Mouse (Mus musculus) embryo, embryonic 11 days (tissue): ENCODE measurements around the gene Cdc42se1.
A peak's percentile ranks its signal among the peaks of the same experiment; 100 is the strongest.
"Not testable (repeated sequence)": the region's sequence is repeated elsewhere in the genome, so short reads cannot be mapped to it uniquely, and the experiment has no call there.

Experiments
- DNase-seq: peaks from one replicate; pipeline ENCODE4 v3.0.0-alpha.2; 2015

Cdc42se1 gene

DNA sequence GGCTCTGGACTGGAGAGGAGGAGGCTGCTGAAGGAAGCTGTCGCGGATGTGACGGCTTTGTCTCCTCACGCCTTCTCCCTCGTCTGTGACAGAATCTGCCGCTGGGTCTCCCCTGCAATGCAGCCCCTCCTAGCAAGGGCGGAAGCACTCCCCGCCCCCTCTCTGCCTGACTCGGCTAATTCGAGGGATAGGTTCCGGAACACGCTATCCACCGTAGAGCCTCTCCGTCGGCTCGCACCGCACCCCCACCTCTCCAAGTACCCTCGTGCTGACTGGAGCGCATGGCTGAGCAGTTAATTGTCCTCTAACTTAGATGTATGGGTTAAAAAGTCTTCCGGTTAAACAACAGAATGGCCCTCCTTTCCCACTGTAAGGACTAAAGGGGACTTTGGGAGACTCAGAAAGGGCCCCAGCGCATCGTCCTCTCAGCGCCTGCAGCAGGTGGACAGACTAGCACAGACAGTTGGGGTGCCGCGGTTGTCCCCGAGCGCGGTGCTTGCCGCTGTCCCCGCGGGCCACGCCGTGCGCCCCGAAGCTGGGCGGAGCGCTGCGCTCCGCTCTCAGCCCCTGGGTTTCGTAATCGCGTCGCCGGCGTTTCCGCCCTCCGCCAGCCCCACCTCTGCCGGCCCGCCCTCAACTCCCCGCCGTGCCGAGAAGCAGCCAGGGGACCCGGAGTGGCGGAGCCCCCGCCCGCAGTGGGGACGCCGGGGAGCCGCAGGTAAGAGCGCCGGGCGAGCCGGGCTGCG is at the start of gene Cdc42se1:
Gene Cdc42se1, plus strand, starts transcription at position 585 of the 746 bp plus-strand sequence.
- peak; percentile 94 for DNase-seq

DNA sequence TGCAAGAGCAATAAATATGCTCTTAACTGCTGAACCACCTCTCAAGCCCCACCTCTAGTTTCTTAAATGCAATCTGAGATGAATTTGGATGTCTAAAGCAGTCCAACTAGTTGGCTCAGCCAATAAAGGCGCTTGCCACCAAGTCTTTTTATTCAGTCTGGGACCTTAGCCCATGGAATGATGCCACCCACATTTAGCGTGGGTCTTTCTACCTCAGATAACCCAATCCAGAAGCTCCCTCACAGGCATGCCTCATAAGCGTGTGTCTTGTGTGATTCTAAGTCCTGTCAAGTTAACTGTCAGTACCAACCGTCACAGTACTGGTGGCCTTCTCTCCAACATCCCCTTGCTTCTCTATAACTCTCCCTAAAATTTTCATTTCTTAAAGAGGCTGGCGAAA is 49.6 kb upstream of the Cdc42se1 start:
- no peak for DNase-seq

DNA sequence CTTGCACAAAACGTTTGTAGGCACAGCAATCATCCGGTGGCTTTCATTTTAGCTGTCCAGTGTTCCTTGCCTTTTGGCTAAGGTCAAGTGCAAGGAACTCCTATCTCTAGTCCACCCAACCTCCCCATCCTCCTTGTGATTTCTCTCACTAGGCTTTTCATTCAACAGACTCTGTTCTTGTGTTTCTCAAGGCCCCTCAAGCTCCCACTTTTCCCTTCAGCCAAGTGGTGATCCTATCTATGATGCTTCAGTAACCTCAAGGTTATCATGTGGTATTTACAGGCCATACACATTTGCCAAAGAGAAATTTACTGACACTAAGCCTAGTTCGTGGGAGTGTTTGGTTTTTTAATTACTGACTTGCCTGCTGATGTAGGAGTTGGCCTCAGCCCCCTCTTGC is 48.6 kb upstream of the Cdc42se1 start:
- no peak for DNase-seq

DNA sequence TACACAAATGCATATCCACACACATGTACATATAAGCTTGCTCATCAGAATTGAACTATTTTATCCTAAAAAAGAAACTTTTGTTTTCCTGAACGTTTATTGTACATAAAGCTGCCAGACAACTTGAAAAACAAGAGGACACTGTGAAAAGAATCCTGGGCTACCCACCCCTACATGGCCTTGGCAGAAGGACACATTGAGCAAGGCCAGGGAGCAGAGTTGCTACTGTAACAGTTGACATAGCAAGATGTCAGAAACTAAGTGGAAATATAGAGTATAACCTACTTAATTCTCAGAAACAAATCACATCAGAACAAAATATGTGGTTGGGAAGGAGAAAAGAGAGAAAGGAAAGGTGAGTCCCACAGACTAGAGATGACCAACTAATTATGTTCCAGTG is 46.7 kb upstream of the Cdc42se1 start:
- DNase-seq, result no peak

DNA sequence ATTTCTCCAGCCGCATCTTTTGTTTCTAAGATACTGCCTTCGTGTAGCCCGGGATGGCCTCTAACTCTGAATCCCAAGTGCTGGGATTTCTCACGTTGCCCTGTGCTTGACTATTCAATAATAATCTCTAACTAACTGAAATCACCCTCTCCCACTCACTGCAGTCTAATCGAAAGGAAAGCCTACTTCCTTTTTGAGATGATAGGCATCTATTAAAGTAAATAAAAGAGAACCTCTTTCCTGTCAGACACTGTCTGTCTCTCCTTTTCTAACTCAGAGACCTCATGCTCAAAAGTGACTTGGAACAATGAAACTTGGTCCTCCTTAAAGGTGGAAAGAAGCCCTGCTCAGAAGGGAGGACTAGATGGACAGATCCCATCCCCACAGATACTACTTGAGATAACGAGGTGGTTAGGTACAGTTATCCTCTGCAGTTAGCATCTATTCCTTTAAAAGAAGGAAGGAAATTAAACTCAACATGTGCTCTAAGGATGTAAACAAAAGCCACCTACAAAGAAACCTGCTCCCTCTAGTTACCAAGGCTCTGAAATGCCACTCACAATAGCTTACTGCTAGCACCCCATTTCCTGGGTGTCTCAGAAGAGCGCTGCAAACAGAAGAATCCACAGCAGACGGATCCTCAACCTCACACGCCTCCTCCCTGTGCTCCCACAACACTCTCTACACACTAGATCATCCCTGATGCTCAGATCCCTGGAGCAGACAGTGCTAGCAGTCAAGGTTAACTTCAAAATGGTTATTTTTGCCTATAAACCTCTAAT is 43.5 kb upstream of the Cdc42se1 start:
- no peak for DNase-seq

DNA sequence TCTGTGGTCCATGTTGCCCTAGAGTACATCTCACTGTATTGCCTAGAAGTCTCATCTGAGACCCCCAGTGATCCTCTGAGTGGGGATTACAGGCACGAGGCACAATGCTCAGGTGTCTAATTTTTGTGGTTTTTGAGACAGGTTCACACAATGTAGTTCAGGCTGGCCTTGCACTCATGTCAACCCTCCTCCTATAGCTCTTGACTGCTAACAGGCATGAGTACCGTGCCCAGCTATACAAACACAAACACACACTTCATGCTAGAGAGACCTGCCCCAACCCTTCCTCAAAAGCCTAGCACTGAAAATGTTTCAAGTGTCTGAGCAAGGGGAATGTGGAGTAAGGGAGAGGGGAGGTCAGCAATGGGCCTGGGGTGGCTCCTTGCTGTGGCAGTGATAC is 42.4 kb upstream of the Cdc42se1 start:
- no peak for DNase-seq

DNA sequence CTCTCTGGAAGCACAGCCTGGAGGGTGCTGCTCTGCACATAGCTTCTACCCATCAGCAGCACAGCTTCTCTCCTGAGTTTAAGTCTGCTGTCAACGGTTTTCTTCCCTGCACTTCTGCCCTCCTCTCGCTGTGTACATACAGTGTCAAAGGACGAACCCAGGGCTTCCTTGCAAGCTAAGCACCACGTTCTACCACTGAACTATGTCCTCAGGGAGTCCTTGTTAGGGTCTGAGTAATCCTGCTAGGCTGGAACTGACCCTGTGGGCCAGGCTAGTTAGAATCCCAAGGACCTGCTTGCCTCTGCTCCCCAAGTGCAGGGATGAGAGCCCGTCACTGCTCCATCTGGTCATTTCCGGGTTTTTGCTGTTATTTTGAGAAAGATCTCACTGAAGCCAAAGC is 41.6 kb upstream of the Cdc42se1 start:
- no peak for DNase-seq

DNA sequence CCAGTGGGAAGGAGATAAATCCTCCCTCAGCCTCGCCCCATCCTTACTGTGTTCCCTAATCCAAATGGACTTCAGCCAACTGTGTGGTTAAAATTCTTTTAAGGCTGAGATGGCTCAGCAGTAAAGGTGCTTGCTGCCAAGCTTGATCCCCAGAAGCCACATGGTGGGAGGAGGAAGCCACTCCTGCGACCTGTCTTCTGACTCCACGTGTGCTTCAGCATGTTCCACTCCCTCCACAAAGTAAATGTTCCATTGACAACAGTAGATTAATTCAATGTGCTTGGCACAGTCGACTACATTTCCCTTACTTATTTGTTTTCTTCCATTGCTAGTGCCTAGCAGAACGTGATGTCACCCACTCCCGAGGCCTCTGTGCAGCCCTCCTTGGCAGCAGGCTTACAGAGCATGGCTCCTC is 33.8 kb upstream of the Cdc42se1 start:
- DNase-seq, result no peak

DNA sequence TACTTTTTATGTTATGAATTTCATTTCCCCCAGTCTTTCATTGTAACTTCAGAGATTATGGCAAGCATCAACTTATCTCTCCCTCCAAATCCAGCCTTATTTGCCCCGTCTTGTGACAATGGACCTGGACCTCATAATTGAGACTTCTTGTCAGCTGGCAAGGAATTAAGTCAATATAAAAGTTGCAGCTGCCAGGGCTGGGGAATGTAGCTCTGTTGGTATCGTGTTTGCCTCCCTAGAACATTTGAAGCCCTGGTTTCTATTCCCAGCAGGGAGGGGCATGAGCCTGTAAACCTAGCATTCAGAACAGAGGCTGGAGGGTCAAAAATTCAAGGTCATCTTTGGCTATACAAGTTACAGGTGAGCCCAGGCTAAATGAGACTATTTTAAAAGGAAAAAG is 32.8 kb upstream of the Cdc42se1 start:
- no peak for DNase-seq

DNA sequence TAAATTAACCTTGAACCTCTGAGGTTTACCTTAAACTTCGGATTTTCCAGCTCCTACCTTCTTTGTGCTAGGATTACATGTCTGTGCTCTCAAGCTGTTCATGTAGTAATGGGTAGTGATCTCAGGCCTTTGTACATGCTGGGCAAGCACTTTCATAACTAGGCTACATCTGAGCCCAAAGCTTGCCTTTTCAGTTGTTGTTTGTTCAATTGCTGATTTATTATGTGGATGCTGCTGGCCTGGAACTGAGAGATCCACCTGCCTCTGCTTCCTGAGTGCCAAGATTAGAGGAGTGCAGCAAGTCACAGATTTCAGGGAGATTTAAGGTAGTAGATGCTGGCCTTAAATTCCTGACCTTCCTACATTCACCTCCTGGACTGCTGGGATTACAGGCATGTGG is 29.4 kb upstream of the Cdc42se1 start:
- DNase-seq, result no peak

DNA sequence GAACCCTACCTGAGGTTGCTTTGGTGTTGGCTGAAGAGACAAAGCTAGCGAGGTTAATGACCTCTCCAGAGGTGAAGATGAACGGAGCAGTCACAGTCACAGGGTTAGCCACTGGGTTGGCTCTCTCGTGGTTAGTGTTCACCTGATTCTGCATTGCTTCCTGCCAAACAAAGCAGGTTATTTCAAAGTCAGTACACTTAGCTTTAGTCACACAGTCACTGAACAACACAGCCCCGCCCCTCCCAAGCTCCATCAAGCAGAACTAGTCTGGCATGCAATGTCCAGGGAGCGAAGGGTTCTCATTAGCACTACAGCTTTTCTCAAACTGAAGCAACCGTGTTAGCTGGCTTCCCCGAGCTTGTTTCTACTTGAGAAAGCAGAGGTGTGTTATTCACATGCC is 28.4 kb upstream of the Cdc42se1 start:
- no peak for DNase-seq

DNA sequence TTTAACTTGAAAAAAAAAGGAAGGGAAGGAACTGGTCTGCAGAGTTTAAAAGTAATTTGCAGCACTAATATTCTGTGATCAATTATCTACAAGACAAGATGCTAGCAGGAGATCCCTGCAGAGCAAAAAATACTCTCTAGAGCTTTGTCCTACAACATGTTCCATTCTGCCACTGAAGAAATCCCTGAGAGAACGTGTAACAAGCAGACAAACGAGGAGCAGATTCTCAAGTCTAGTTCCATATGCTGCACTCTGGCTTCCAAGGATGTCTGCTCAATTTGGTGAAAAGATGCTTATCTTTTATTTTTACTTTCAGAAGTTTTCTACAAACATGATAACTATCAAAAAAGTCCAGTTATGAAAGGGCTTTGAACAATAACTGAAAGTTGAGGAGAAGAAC is 28.0 kb upstream of the Cdc42se1 start:
- DNase-seq, result no peak

DNA sequence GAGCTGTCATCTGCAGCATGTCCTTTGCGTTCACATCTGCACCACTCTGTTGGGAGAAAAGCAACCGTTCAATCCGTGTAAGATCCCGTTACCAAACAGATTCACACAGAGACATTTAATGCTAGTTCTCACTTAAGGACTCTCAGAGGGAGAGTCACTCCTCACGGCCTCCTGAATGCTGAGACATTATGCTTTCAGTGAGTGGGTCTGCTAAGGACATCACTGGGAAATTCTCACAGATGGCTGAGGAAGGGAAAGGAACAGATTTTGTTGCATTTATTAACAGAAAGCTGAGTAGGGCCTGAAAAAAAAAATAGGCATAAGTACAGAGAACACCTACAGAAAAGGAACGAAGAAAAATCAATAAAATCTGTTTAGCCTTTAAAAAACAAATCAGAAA is 24.7 kb upstream of the Cdc42se1 start:
- DNase-seq, result no peak

DNA sequence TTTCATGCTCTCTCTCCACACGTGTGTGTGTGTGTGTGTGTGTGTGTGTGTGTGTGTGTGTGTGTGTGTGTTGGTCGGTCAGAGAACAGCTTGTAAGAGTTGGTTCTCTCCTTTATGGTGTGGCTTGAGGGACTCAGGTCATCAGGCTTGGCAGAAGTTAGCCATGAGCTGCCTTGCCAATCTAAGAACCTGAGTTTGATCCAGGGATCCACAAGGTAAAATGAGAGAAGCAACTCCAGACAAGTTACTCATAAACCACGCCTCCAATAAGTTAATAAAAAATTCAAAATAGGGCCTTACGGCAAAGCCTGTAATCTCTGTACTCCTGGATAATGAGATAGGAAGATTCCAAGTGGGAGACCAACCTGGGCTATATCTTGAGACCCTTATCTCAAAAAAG is 20.2 kb upstream of the Cdc42se1 start:
- DNase-seq, result no peak

DNA sequence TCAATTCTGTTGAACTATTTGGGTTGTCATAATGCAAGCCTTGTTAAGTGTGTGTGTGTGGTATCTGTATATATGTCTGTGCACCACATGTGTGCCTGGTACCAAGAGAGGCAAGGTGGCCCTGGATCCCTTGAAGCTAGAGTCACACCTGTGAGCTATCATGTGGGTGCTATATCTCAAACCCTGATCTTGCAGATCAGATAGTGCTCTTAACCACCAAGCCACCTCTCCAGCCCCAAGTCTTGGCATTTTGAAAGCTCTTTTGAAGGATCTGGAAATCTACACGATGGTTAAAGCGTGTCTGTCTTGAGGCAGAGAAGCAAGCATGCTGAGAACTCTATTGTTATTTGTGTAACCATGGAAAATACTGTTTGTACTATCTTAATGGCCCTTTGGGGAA is 17.9 kb upstream of the Cdc42se1 start:
- no peak for DNase-seq

DNA sequence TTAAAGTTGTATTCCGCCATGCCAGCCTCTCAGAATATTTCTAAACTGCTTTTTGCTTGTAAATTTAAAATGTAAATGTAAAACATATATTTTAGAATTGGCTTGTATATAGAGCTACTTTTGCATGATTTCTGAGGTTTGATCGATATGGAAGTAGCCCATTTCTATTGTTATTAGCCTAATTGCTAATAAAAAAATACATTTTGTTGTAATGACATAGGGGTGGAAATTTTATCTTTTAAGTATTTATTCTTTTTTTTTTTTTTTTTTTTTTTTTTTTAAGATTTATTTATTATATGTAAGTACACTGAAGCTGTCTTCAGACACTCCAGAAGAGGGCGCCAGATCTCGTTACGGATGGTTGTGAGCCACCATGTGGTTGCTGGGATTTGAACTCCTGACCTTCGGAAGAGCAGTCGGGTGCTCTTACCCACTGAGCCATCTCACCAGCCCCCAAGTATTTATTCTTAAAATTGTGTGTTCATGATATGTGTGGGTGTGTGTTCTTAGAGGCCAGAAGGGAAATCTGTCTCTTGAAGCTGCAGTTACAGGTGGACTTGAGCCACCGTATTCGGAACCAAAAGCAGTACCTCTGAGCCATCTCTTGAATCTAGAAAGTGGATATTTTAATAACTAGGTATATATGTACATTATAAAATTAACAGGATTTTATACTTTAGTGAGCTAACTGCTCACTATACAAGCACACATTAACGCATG is 15.5 kb upstream of the Cdc42se1 start:
- DNase-seq, result not testable (repeated sequence)

DNA sequence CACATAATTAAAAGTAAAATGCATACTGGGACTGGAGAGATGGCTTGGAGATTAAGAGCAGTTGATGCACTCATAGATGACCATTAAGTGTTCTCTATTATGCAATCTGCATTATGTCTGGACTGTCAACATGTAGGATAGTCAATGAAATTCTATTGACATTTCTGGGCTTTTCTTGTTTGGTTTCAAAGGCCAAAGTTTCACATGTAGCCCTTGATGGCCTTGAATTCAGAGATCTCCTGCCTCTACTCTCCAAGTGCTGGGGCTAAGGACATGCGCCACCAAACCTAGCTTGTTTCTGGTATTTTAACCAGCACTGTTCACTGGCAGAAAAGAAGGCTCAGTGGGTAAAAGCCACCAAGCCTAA is 14.9 kb upstream of the Cdc42se1 start:
- DNase-seq, result no peak

DNA sequence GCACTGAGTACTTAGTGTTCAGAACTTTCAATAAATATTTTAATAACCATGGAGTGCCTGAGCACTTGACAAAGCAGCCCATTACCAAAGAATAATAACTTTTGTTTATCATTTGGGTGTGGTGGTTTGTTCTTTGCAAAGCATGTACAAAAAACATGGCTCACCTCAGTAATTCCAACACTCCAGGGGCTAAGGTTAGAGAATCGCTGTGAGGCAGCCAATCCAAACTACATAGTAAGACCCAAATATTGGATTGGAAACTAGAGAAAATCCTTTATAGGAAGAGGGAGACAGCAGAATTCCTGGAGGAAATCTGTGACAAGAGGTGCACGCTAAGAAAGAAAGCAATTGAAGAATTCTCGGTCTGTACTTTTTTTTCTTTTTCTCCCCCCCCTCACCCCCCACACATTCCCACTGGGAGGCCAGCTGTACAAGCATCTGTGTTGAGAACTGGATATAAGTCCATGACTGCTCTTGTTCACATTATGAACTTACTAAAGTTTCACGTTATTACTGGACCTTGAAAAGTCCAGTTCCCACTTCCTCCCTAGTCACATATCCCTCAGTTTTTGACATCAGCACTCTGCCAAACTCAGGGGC is 11.8 kb upstream of the Cdc42se1 start:
- no peak for DNase-seq

DNA sequence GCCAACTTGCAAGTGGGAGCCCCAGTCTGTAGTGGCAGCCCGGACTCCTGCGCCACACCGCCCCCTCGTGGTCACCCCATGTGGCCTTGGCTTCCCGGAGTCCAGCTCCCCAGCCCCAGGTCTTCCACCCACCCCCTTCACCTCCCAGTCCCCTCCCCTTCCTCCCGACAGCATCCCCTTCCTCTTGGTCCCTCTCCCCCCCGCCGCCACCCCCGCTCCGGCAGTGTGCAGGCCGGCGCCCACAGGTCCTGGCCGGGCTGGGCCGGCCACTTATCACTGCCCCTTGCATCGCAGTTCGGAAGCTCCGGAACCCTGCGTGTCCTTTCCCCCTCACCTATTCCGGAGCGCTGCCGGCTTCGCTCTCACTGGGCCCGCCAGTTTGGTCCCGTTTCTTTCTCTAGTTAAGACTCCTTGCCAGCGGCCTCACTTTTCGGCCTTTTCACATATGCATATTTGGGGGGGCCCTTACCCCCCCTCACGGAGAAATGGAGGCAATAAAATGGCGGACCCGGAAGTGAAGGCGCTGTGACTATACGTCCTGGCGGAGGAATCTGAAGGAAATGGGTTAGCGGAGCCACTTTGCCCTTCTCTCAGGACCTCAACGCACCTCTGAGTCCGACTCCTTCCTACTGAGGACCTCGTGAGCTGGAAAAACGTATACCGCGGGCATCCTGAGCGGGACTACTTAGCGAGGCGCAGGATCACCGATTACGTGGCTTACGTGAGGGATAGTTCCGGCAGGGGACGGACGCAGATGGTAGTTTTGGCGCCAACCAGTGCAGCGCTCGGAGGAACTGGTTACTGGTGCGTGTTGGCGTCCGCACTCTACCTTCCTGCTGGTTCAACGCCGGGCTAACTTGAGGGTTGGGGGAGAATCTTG is 11.0 kb upstream of the Cdc42se1 start, which contains the start of gene Gabpb2:
Gene Gabpb2, minus strand, starts transcription at position 662 of the 880 bp plus-strand sequence.
- DNase-seq, result peak; percentile 95

DNA sequence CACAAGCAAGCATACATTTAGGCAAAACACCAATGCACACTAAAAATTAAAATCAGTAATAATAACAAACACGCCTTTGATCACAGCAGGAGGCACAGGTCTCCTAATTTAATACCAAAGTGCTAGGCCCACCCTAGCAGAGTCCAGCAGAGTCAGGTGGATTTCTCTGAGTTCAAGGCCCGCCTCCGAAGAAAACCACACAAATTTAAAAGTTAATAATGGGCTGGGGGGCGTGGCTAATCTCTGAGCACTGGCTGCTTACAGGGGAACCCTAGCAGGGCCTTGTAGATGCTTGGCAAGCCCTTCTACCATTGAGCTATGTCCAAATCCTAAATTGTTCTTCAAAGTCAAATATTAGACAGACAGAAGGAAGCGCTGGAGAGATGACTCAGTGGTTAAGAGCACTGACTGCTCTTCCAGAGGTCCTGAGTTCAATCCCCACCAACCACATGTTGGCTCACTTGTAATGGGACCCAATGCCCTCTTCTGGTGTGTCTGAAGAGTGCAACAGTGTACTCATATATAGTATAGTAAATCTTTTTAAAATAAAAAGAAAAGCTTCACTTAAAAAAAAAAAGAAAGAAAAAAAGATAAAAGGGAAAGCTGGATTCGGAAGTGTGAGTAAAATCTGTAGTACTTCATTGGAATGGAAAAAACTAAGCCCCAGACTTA is 9.9 kb upstream of the Cdc42se1 start:
- DNase-seq, result peak; percentile 21

DNA sequence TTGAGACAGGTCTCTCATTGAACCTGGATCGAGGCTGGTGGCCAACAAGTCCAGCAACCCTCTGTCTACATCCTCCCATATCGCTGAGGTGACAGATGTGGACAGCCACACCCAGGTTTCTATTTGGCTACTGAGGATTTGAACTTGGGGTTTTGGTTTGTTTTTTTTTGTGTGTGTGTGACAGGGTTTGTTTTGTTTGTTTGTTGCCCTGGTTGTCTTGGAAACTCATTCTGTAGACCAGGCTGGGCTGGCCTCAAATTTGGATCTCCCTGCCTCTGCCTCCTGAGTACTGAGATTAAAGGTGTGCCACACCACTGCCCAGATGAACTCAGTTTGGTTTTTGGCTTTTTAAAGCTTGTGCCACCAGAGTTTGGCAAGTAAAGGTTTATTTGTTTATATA is 5.5 kb upstream of the Cdc42se1 start:
- DNase-seq, result no peak

DNA sequence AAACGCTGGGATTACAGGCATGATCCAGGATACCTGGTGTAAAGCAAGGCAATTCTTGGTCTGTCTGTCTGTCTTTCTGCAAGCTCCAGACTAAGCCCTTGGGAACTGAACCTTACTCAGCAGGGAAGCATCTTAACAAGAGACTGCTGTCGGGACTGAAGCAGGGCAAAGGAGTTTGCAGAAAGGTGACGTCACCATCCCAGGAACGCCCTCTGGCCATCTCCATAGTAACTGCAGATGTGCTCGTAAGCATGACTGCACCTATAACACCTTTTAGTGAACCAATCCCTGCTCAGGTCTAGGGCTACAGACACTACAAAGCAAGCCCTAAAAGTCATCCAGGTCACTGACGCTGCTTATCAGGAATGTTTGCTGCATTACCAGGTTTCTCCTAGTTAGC is 4.2 kb upstream of the Cdc42se1 start:
- peak; percentile 62 for DNase-seq
